Mouse (Mus musculus): ENCODE data around the gene Stim2. TPM values are rescaled to one million over a fixed set of nuclear protein-coding genes. Genes with fewer than 3 reads are reported as not detected.

The Stim2 gene
- total RNA-seq, 2 experiments from 2014 or later = 20.6 to 21.7 TPM

GRCm38 (mm10) chr5:54109096-54109495, 110.8 kb downstream of the Stim2 start:
- ATAC-seq (replicated peaks; ENCODE audit: poor library complexity) = peak; percentile 63

GRCm38 (mm10) chr5:54110789-54111188, 112.5 kb downstream of the Stim2 start:
- peak; percentile 49 for ATAC-seq (replicated peaks; ENCODE audit: poor library complexity)

- ATAC-seq (replicated peaks; ENCODE audit: poor library complexity) = peak; percentile 71
These were observed 115.0 kb downstream of the Stim2 start for GRCm38 (mm10) chr5:54113284-54113683.

GRCm38 (mm10) chr5:54116538-54116937, 118.2 kb downstream of the Stim2 start:
- no peak for ATAC-seq (replicated peaks; ENCODE audit: poor library complexity)

GRCm38 (mm10) chr5:54118410-54119212, 120.3 kb downstream of the Stim2 start:
- ATAC-seq (replicated peaks; ENCODE audit: poor library complexity) = no peak

- no peak for ATAC-seq (replicated peaks; ENCODE audit: poor library complexity)
These were observed 149.9 kb downstream of the Stim2 start for GRCm38 (mm10) chr5:54148091-54148795.

GRCm38 (mm10) chr5:54154503-54155226, 156.4 kb downstream of the Stim2 start:
- peak; percentile 89 for ATAC-seq (replicated peaks; ENCODE audit: poor library complexity)

- ATAC-seq (replicated peaks; ENCODE audit: poor library complexity) = no peak
These were observed 157.0 kb downstream of the Stim2 start for GRCm38 (mm10) chr5:54155227-54155776.

GRCm38 (mm10) chr5:54155916-54156315, 157.6 kb downstream of the Stim2 start:
- ATAC-seq (replicated peaks; ENCODE audit: poor library complexity) = no peak

- peak; percentile 65 for ATAC-seq (replicated peaks; ENCODE audit: poor library complexity)
These were observed 158.7 kb downstream of the Stim2 start for GRCm38 (mm10) chr5:54156944-54157527.

GRCm38 (mm10) chr5:54158230-54158629, 159.9 kb downstream of the Stim2 start:
- no peak for ATAC-seq (replicated peaks; ENCODE audit: poor library complexity)

- ATAC-seq (replicated peaks; ENCODE audit: poor library complexity) = no peak
These were observed 161.0 kb downstream of the Stim2 start for GRCm38 (mm10) chr5:54159156-54159793.

GRCm38 (mm10) chr5:54160561-54160960, 162.3 kb downstream of the Stim2 start:
- ATAC-seq (replicated peaks; ENCODE audit: poor library complexity) = no peak

- ATAC-seq (replicated peaks; ENCODE audit: poor library complexity) = no peak
These were observed 165.6 kb downstream of the Stim2 start for GRCm38 (mm10) chr5:54163890-54164289.

Other genes starting within 250 kb of the Stim2 start
- gene Tbc1d19, start 188.9 kb upstream of the Stim2 start, total RNA-seq (2015) = 26.2 and 35.4 TPM in 2 replicates
- 8.7 and 16.4 TPM in 2 replicates for gene Tbc1d19, start 188.9 kb upstream of the Stim2 start, total RNA-seq (2017)

All from megakaryocyte progenitor cell, adult 5-6 weeks (primary cell).